Mouse (Mus musculus) mouse embryonic stem cell (cell line): ENCODE measurements around the gene 1700123O20Rik.

Experiments
- in situ Hi-C, 2 experiments: fragments of 300-500 bp; cut with MboI; formaldehyde crosslinking; loops; 1 replicate in 1 of 2; 3 replicates in 1 of 2; pipeline ENCODE4 v1.14.3; 2019 to 2020; ENCODE audit warnings: low sequenced_read_pairs in 2 of 2, low pct_unique_long_range_greater_than_20kb in 1 of 2, mixed read lengths in 1 of 2; ENCODE audit not compliant: unreplicated experiment in 1 of 2

Gene 1700123O20Rik

GRCm38 (mm10) chr14:54686063-54686521, at the start of gene 1700123O20Rik:
1700123O20Rik (plus strand) TSS chr14:54686216.
- in situ Hi-C loops: no loop called here

- in situ Hi-C loops: loop anchor here in 1 of 2 experiments (25.0 kb wide), 1 partner anchor 400 kb away; no protein-coding TSS in a partner anchor
Measured at GRCm38 (mm10) chr14:54636954-54637353, 49.1 kb upstream of the 1700123O20Rik start.

GRCm38 (mm10) chr14:54638210-54638609, 47.8 kb upstream of the 1700123O20Rik start:
- in situ Hi-C loops: loop anchor here in 1 of 2 experiments (25.0 kb wide), 1 partner anchor 401 kb away; no protein-coding TSS in a partner anchor

- in situ Hi-C loops: loop anchor here in 1 of 2 experiments (25.0 kb wide), 1 partner anchor 403 kb away; no protein-coding TSS in a partner anchor
Measured at GRCm38 (mm10) chr14:54640121-54640520, 45.9 kb upstream of the 1700123O20Rik start.

- in situ Hi-C loops: loop anchor here in 1 of 2 experiments (25.0 kb wide), 1 partner anchor 404 kb away; no protein-coding TSS in a partner anchor
Measured at GRCm38 (mm10) chr14:54640946-54641304, 45.1 kb upstream of the 1700123O20Rik start, which contains the start of gene Gm17606. Gm17606 (plus strand) TSS chr14:54640952.

- in situ Hi-C loops: loop anchor here in 1 of 2 experiments (25.0 kb wide), 1 partner anchor 404 kb away; no protein-coding TSS in a partner anchor
Measured at GRCm38 (mm10) chr14:54641305-54641969, 44.6 kb upstream of the 1700123O20Rik start, which contains the start of gene Cdh24. Cdh24 (minus strand) TSS chr14:54641364.

GRCm38 (mm10) chr14:54642224-54642944, 43.6 kb upstream of the 1700123O20Rik start:
- in situ Hi-C loops: loop anchor here in 1 of 2 experiments (25.0 kb wide), 1 partner anchor 405 kb away; no protein-coding TSS in a partner anchor

- in situ Hi-C loops: loop anchor here in 1 of 2 experiments (25.0 kb wide), 1 partner anchor 406 kb away; no protein-coding TSS in a partner anchor
Measured at GRCm38 (mm10) chr14:54643011-54643410, 43.0 kb upstream of the 1700123O20Rik start.

- in situ Hi-C loops: loop anchor here in 1 of 2 experiments (25.0 kb wide), 1 partner anchor 407 kb away; no protein-coding TSS in a partner anchor
Measured at GRCm38 (mm10) chr14:54644294-54644693, 41.7 kb upstream of the 1700123O20Rik start.

- in situ Hi-C loops: loop anchor here in 1 of 2 experiments (25.0 kb wide), 1 partner anchor 409 kb away; no protein-coding TSS in a partner anchor
Measured at GRCm38 (mm10) chr14:54646455-54646854, 39.6 kb upstream of the 1700123O20Rik start.

GRCm38 (mm10) chr14:54646898-54647636, 38.9 kb upstream of the 1700123O20Rik start:
- in situ Hi-C loops: loop anchor here in 1 of 2 experiments (25.0 kb wide), 1 partner anchor 410 kb away; no protein-coding TSS in a partner anchor

- in situ Hi-C loops: loop anchor here in 1 of 2 experiments (25.0 kb wide), 1 partner anchor 411 kb away; no protein-coding TSS in a partner anchor
Measured at GRCm38 (mm10) chr14:54647900-54648299, 38.1 kb upstream of the 1700123O20Rik start.

- in situ Hi-C loops: no loop called here
Measured at GRCm38 (mm10) chr14:54650621-54651454, 35.2 kb upstream of the 1700123O20Rik start.

GRCm38 (mm10) chr14:54651556-54651955, 34.5 kb upstream of the 1700123O20Rik start:
- in situ Hi-C loops: no loop called here

GRCm38 (mm10) chr14:54652787-54653186, 33.2 kb upstream of the 1700123O20Rik start:
- in situ Hi-C loops: no loop called here

GRCm38 (mm10) chr14:54653496-54653895, 32.5 kb upstream of the 1700123O20Rik start:
- in situ Hi-C loops: no loop called here

- in situ Hi-C loops: no loop called here
Measured at GRCm38 (mm10) chr14:54660009-54660408, 26.0 kb upstream of the 1700123O20Rik start.
